Mouse (Mus musculus) kidney, embryonic 16.5 days (tissue): ENCODE measurements around the gene Rasl10a. TPM values are rescaled to one million over a fixed set of nuclear protein-coding genes. Genes with fewer than 3 reads are reported as not detected.

Experiments used
- ATAC-seq: fragments of 200-750 bp; cut with Nextera tagmentation; 2 replicates; pipeline ENCODE4 v1.8.0; 2017; ENCODE audit warnings: moderate TSS enrichment; ENCODE audit not compliant: low FRiP score, low TSS enrichment
- H3K27ac ChIP-seq: fragments of 300-500 bp; sonication (generic); 2 replicates; pipeline ENCODE4 v1.5.1; 2014; ENCODE audit warnings: low read length
- H3K27me3 ChIP-seq: fragments of 300-500 bp; sonication (generic); 2 replicates; pipeline ENCODE4 v1.6.1; 2014; ENCODE audit warnings: low read length, control low read depth, mixed read lengths; ENCODE audit not compliant: insufficient read depth
- H3K36me3 ChIP-seq: fragments of 300-500 bp; sonication (generic); 2 replicates; pipeline ENCODE4 v1.6.1; 2014; ENCODE audit warnings: low read length, control low read depth, mixed read lengths; ENCODE audit not compliant: insufficient read depth
- H3K4me1 ChIP-seq: fragments of 300-500 bp; sonication (generic); 2 replicates; pipeline ENCODE4 v1.6.1; 2014; ENCODE audit warnings: low read length, control low read depth, mixed read lengths; ENCODE audit not compliant: insufficient read depth
- H3K4me2 ChIP-seq: fragments of 300-500 bp; sonication (generic); replicated peaks from 2 replicates; pipeline ENCODE4 v1.6.1; 2014; ENCODE audit warnings: low read depth, low read length
- H3K4me3 ChIP-seq: fragments of 300-500 bp; sonication (generic); 2 replicates; pipeline ENCODE4 v1.5.1; 2014; ENCODE audit warnings: mild to moderate bottlenecking, low read length
- H3K9ac ChIP-seq: fragments of 300-500 bp; sonication (generic); replicated peaks from 2 replicates; pipeline ENCODE4 v1.6.1; 2014; ENCODE audit warnings: low read length
- H3K9me3 ChIP-seq: fragments of 300-500 bp; sonication (generic); 2 replicates; pipeline ENCODE4 v1.6.1; 2016; ENCODE audit warnings: low read length, control low read depth
- WGBS: fragments of 180-500 bp; shearing (Covaris S2); extraction: QIAGEN DNeasy Blood & Tissue Kit; methylation state at CpG from one replicate; pipeline ENCODE4 v1.1.7; 2014; 5-methylcytosine and 5-hydroxymethylcytosine counted together
- polyA plus RNA-seq: library from polyadenylated mRNA; unstranded; fragments of >200 nt; fragmentation: Nextera tagmentation; extraction: Ambion mirVana; gene quantifications from 2 replicates; pipeline ENCODE4 v1.2.1, GENCODE M21; 2015

Gene Rasl10a
- polyA plus RNA-seq, 1 experiment from 2014 or later, result 3.0 TPM

DNA sequence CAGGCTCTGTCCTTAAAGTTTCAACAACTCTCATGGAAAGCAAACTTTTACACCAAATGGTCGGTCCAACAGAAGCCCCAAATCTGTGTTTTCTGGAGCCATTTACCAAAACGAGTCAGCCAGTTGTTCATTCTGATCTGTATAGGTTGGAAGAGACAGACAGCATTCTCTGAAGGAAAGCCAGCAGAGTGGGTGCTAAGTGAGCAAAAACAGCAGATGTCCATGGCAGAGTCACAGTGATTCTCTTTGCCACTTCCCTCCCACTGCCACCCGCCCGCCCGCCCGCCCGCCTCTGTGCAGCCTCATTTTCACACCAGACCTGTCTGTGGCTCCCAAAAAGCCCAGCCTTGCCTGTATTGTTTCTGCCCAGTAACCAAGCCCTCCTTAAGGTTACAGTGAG, 29.7 kb upstream of the Rasl10a start:
- H3K36me3 ChIP-seq, result peaks cover 56% of the 10 kb centered on the region

DNA sequence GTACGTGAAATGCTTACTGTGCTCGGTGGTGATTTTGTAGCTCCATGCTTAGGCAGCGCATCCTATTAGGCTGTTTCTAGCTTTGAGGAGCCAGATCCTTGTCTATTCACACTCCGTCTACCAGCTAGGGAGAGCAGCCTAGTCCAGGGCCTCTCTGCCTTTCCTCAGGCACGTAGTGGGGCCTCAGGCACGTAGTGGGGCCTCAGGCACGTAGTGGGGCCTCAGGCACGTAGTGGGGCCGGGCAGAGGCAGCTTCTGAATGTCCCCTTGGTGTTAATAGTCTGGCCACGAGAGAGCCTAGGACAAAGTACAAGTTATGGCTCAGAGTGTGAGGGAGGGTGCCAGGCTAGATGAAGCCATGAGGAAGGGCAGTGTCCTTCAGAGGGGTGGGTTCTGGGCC, 25.2 kb upstream of the Rasl10a start:
- Histone ChIP-seq H3K27ac (no peak overlapping the region), H3K4me2 (no peak overlapping the region), H3K9me3 (no peaks in the 10 kb centered on the region), H3K4me1 (no peaks in the 10 kb centered on the region), H3K36me3 (peaks cover 56% of the 10 kb centered on the region), H3K27me3 (no peaks in the 10 kb centered on the region), H3K9ac (no peak overlapping the region), H3K4me3 (no peak overlapping the region)
- no peak for ATAC-seq
- 92% methylated on average over 10 of the region's 10 CpGs for WGBS

More for the DNA sequence above, 29.7 kb upstream of the Rasl10a start:
- ATAC-seq, result no peak
- Histone ChIP-seq H3K4me1 (no peaks in the 10 kb centered on the region), H3K9me3 (no peaks in the 10 kb centered on the region), H3K27me3 (no peaks in the 10 kb centered on the region), H3K4me3 (no peak overlapping the region), H3K4me2 (no peak overlapping the region), H3K27ac (no peak overlapping the region), H3K9ac (no peak overlapping the region)
- 84% methylated on average over 7 of the region's 7 CpGs for WGBS

DNA sequence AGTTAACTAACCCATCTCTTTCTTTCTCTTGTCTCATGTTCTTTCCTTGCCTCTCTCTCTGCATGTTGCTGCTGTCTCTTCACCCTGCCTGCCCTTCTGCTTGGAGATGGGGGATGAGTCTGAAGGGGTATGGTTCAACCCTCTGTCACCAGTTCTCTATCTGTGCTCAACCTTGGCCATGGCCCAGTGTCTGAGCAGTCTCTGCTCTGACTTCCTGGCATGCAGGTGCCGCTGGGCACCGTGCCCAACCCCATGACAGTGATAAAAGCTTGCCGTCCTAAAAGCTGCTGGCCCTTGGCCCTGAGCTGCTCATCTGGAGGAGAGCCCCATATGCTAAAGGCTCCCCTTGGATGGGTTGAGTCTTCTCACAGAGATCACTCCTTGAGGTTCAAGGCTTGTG, 24.8 kb upstream of the Rasl10a start:
- no peak overlapping the region for H3K4me2 ChIP-seq
- no peak overlapping the region for H3K4me3 ChIP-seq
- no peaks in the 10 kb centered on the region for H3K9me3 ChIP-seq
- peaks cover 56% of the 10 kb centered on the region for H3K36me3 ChIP-seq
- 85% methylated on average over 3 of the region's 3 CpGs for WGBS
- H3K27ac ChIP-seq, result no peak overlapping the region
- H3K9ac ChIP-seq, result no peak overlapping the region
- ATAC-seq, result no peak
- H3K4me1 ChIP-seq, result no peaks in the 10 kb centered on the region
- H3K27me3 ChIP-seq, result no peaks in the 10 kb centered on the region

DNA sequence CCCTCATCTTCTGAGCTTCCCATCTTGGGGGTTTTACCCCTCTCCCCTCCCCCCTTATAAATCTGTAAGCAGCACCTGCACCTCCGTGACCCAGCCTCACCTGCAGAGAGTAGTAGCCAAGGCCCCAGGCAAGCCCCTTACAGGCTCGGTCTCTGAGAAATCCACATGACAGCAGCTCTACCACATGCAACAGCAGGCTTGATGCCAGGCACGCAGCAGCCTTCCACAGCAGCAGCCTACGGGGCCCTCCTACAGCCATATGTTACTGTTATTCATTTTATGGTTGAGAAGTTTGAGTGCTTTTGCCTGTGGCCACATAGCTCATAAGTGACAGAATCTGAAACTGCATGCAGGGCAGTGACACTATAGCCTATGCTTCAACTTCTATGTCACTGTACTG, 22.5 kb upstream of the Rasl10a start:
- H3K27ac ChIP-seq, result no peak overlapping the region
- H3K4me2 ChIP-seq, result no peak overlapping the region
- 80% methylated on average over 4 of the region's 4 CpGs for WGBS
- H3K9me3 ChIP-seq, result no peaks in the 10 kb centered on the region
- H3K9ac ChIP-seq, result no peak overlapping the region
- no peaks in the 10 kb centered on the region for H3K4me1 ChIP-seq
- no peak for ATAC-seq
- no peak overlapping the region for H3K4me3 ChIP-seq
- peaks cover 52% of the 10 kb centered on the region for H3K36me3 ChIP-seq
- H3K27me3 ChIP-seq, result no peaks in the 10 kb centered on the region

DNA sequence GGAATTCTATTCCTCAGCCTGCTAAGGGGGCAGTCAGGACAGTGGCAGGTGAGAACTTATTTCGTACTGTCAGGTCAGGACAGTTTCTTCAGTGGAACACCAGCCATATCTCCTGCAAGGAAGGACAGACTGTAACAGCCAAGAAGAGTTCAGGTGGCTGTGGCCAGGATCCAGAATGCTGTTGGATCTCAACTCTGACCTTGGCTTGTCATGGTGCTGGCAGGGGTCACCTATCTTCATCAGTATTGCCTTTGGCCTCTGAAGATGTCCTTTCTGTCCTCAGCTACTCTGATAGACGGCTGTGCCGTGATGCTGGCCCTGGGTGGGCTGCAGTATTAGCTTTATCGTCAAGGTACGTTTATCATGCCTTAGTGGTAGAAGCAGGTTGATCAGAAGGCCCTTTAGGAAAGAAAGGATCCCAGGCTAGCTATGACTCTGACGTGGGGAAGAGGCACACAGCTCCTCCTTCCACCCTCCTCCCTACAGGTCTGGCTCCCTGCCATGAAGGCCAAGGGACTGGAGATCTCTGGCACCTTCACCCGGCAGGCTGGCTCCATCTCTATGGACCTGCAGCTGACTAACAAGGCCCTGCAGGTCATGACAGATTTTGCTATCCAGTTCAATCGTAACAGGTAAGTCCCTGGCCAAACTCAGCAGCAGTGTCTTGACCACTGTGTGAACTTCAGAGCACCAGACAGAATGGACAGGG, 20.6 kb upstream of the Rasl10a start:
- WGBS, result 84% methylated on average over 8 of the region's 8 CpGs
- no peak overlapping the region for H3K9ac ChIP-seq
- no peak overlapping the region for H3K4me2 ChIP-seq
- H3K4me1 ChIP-seq, result no peaks in the 10 kb centered on the region
- no peak for ATAC-seq
- H3K27me3 ChIP-seq, result no peaks in the 10 kb centered on the region
- peaks cover 37% of the 10 kb centered on the region for H3K36me3 ChIP-seq
- no peaks in the 10 kb centered on the region for H3K9me3 ChIP-seq
- no peak overlapping the region for H3K27ac ChIP-seq
- H3K4me3 ChIP-seq, result no peak overlapping the region

DNA sequence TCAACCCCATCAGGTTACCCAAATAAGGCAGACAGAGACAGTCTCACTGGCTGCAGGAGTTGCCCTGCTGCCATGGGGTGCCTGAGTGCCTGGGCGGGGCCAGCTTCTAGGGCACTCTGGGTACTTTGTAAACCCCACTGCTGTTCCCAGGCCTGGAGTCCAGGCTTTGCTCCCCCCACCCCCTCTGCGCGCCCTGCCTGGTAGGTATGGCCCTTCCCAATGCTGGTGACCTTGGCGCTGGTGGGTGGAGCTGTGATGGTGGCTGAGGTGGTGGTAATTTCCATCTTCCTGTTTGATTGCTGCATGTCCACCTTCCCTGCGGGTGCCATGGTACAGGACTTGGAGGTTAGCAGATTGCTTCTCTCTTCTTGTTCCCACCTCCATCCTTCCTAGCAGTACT, 17.3 kb upstream of the Rasl10a start:
- WGBS, result 96% methylated on average over 5 of the region's 5 CpGs
- no peak overlapping the region for H3K4me3 ChIP-seq
- no peaks in the 10 kb centered on the region for H3K27me3 ChIP-seq
- peaks cover 22% of the 10 kb centered on the region for H3K36me3 ChIP-seq
- H3K9ac ChIP-seq, result no peak overlapping the region
- H3K4me1 ChIP-seq, result 0 out of 2 replicates have a peak, but pooled peaks cover 2% of the 10 kb centered on the region
- no peak for ATAC-seq
- H3K27ac ChIP-seq, result no peak overlapping the region
- H3K4me2 ChIP-seq, result no peak overlapping the region
- no peaks in the 10 kb centered on the region for H3K9me3 ChIP-seq

DNA sequence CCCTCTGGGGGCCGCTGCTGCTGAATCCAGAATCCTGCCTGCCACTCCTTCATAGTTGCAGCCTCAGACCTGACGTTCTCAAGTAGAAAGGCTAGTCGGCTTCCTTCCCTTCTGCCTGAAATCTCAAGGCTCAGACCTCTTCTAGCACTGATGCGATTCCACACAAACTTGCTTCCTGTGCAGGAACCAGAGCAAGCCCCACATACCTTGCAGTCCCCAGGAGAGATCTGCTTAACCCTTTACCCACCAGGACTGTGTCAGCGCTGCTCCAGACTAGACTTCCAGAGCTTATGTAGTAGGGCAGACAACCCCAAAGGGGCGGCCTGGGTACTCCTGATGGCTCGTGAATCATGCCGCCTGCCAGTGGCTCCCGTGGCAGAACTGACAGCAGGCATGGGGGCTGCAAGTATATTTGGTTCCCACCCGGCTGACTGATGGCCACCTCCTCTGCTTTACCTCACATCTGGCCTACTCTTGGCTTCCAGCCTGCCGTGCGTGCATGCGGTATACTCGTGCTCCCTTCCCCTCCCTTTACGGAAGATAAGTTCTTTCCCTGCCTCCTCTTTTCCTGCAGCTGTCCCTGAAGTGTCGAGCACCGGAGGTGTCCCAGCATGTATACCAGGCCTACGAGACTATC, 16.7 kb upstream of the Rasl10a start:
- H3K9ac ChIP-seq, result no peak overlapping the region
- WGBS, result 53% methylated on average over 18 of the region's 18 CpGs
- H3K36me3 ChIP-seq, result peaks cover 22% of the 10 kb centered on the region
- no peak overlapping the region for H3K4me3 ChIP-seq
- no peak for ATAC-seq
- H3K4me2 ChIP-seq, result no peak overlapping the region
- 0 out of 2 replicates have a peak, but pooled peaks cover 2% of the 10 kb centered on the region for H3K4me1 ChIP-seq
- H3K27me3 ChIP-seq, result no peaks in the 10 kb centered on the region
- H3K9me3 ChIP-seq, result no peaks in the 10 kb centered on the region
- H3K27ac ChIP-seq, result no peak overlapping the region

DNA sequence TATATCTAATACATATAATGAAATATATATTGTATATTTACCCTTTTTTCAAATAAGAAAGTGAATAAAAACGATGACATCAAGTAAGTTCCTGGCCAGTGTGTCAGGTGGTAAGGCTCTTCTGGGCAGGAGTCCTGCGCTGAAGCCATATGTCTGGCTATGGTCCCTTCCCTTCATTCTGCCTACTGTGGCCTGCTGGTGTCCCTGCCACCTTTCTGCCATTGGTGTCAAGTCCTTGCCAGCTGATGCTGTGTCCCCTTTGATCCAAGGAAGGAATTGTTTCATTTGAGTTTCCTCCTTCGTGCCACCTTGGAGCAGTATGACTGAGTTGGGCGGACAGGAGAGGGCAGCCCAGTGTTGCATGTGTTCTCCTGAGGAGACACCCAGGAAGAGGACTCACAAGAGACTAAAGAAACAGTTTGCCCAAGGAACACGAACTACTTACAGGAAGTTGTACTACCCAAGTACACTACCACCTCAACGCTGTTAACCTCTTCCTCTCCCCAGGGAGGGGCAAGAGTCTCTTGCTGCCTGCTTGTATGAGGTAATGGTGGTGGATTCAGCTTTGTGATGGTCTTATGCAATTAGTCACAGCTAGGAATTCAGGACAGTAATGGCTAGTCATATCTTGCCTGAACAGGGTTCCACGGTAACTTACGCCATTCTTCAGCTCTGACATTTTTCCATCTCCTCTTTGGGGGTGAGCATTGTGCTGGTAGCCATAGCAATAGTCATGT, 15.1 kb upstream of the Rasl10a start:
- Histone ChIP-seq H3K4me1 (0 out of 2 replicates have a peak, but pooled peaks cover 2% of the 10 kb centered on the region), H3K27me3 (no peaks in the 10 kb centered on the region), H3K4me3 (no peak overlapping the region), H3K9ac (no peak overlapping the region), H3K4me2 (no peak overlapping the region), H3K36me3 (peaks cover 15% of the 10 kb centered on the region), H3K27ac (no peak overlapping the region), H3K9me3 (no peaks in the 10 kb centered on the region)
- 88% methylated on average over 8 of the region's 8 CpGs for WGBS
- ATAC-seq, result no peak

DNA sequence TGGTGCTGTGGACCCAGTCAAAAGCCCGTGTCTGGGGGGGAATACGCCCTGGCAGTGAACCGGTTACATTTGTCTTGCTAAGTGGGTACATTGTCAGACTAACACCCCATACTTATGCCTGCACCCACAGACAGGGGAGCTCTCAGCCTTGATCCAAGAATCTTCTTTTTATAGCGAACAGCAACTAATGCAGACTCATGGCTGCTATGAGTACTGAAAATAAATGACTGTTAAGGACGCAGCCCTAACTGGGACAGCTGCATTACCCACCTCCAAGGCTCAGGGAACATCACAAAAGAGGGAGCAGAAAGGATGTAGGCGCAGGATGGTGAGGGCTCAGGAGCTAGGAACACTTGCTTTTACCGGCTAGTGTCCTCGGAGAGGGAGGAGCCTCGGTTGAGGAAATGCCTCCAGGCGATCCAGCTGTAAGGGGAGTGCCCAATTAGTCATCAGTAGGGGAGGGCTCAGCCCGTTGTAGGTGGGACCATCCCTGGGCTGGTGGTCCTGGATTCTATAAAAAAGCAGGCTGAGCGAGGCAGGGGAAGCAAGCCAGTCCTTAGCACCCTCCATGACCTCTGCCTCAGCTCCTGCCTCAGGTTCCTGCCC, 11.5 kb upstream of the Rasl10a start:
- ATAC-seq, result no peak
- H3K4me1 ChIP-seq, result peaks cover 3% of the 10 kb centered on the region; the same call in 1 of the 2 replicates
- no peak overlapping the region for H3K4me2 ChIP-seq
- H3K36me3 ChIP-seq, result peaks cover 4% of the 10 kb centered on the region; the same call in 1 of the 2 replicates
- H3K27ac ChIP-seq, result no peak overlapping the region
- H3K9me3 ChIP-seq, result no peaks in the 10 kb centered on the region
- no peak overlapping the region for H3K4me3 ChIP-seq
- no peaks in the 10 kb centered on the region for H3K27me3 ChIP-seq
- WGBS, result 45% methylated on average over 12 of the region's 12 CpGs
- H3K9ac ChIP-seq, result no peak overlapping the region
